Mouse (Mus musculus): ENCODE measurements around the gene Cdkn1c. TPM values are rescaled to one million over a fixed set of nuclear protein-coding genes. Genes with fewer than 3 reads are reported as not detected.

Cdkn1c gene
- total RNA-seq, 1 experiment from 2014 or later, result 1.6 TPM

DNA sequence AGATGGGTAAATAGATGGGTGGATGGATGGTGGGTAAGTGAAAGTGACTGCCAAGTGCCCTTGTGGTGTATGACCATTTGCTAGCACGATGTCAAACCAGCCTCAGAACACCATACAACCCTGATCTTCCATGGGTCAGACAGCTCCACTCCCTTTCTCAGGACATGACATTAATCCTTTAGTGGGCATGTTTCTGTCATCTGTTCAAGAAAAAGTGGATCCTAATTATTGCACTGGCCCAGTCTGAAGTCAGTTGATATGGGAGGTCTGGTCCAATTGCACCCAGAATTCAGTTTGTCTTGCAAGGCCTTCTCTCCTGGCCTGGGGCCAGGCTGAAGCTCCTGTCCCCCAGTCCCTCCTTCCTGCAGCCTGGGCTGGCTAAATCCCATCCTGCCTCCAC is 21.9 kb downstream of the Cdkn1c start:
- no peak for ATAC-seq (replicated peaks; ENCODE audit: low read depth, poor library complexity, severe bottlenecking)

DNA sequence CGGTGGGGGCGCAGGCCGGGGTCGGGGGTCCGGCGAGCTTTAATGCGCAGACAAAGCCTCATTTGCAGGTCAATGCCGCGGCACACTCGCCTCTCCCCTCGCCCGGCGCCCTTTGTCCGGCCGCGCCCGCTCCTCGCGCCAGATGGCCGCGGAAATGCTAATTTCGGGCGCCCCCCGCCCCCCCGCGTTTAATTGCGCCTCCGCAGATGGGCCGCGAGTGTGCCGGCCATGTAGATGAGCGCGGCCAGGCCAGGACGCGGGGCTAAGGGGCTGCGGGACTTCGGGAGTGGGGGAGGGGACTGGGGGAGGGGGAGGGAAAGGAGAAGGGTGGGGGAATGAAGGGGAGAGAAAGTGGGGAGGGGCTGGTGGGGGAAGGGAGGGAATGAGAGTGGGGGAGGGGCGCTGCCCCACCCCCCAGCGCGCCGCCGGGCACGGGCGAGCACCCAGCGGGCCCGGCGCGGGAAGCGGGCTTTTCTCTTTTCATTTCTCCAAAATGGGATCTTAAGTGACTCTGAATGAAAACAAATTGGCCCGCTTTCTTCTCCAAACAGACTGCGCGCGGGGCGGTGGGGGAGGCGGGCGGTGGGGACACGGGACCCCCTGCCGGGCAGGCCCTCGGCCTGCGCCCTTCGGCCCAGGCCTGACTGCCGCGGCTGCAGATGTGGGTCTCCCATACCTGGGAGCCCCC is 22.8 kb downstream of the Cdkn1c start:
- ATAC-seq (replicated peaks; ENCODE audit: low read depth, poor library complexity, severe bottlenecking), result no peak

DNA sequence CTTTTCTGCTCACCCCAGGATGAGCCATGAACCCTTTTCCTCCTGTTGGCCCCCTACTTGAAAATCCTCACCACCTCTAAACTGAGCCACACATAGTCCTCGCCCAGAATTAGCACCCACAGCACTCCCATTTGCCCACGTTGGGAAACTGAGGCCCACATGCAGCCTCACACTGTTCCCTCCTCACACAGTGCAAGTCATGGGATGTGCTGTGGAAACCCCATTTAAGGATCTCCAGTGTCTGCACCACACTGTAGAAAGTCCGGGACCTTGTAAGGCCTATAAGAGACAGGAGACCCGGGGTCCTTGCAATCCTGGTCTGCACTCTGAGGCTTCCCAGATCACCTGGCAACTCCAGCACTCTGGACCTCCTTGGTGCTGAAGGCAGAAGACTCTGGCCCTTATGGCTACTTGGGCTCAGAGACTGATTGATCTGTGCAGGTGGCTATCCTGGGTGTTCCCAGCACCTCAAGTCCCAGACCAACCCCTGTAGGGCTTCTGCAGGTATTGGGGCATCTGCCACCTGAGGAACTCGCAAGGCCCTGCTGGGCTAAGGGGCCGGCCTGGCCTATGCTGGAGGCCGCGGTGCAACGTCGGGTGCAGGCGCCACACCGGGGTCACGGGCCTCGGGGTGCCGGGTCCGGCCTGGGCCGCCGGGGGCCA is 23.5 kb downstream of the Cdkn1c start:
- no peak for ATAC-seq (replicated peaks; ENCODE audit: low read depth, poor library complexity, severe bottlenecking)

GRCm38 (mm10) chr7:143433331-143433730 is 27.5 kb downstream of the Cdkn1c start:
- ATAC-seq (replicated peaks; ENCODE audit: low read depth, poor library complexity, severe bottlenecking), result no peak

DNA sequence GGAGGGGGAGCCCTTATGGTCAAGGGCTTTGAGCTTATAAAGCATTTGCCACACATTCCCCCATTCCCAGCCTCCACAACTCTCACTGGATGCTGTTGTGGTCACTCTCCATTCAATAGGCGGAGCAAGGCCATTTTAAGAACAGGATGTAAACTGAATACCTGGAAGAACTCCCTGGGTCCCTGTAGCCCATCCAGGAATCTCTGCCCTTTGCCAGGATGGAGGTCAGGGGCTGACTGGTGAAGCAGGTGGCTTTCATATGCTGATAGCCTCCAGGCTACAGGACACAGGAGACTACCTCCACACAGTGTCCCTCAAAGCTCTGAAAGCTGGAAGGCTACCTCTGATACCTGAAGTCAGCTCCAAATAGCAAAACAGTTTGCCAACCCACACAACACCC is 28.2 kb downstream of the Cdkn1c start:
- no peak for ATAC-seq (replicated peaks; ENCODE audit: low read depth, poor library complexity, severe bottlenecking)

DNA sequence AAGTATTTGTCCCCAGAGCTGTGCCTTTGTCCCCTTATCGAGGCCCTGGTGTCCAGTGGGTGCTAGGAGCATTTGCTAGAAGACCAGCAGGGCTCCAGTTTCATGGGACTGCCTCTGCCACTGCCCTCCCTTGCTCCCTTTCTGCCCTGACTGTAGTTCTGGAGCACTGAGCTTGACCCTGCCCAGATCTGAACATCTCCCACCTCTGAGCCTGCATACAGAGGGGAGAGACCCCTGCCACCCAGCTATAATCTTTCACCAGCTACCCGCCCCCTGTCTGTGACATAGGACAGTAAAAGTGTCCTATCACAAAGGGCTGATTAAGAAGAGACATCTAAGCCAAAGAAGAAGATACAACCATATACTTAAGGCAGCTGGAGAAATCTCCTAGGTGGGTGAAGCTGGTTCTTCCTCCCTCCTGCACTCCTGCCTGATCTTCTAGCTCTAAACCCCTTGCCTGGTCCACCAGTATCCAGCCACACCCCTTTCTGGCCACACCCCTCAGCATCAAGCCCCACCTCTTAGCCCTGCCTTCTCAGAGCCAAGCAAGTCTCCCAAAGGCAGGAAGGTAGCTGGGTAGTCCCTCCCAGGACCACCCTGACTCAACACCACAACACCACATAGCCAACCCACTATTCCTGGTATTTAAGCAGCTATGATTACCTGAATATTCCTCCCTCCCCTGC is 31.9 kb downstream of the Cdkn1c start:
- no peak for ATAC-seq (replicated peaks; ENCODE audit: low read depth, poor library complexity, severe bottlenecking)

- no peak for ATAC-seq (replicated peaks; ENCODE audit: low read depth, poor library complexity, severe bottlenecking)
Observed at GRCm38 (mm10) chr7:143428142-143428813, 32.6 kb downstream of the Cdkn1c start.

GRCm38 (mm10) chr7:143419585-143420160 is 41.2 kb downstream of the Cdkn1c start:
- ATAC-seq (replicated peaks; ENCODE audit: low read depth, poor library complexity, severe bottlenecking), result no peak

GRCm38 (mm10) chr7:143417875-143418274 is 43.0 kb downstream of the Cdkn1c start:
- ATAC-seq (replicated peaks; ENCODE audit: low read depth, poor library complexity, severe bottlenecking), result no peak

DNA sequence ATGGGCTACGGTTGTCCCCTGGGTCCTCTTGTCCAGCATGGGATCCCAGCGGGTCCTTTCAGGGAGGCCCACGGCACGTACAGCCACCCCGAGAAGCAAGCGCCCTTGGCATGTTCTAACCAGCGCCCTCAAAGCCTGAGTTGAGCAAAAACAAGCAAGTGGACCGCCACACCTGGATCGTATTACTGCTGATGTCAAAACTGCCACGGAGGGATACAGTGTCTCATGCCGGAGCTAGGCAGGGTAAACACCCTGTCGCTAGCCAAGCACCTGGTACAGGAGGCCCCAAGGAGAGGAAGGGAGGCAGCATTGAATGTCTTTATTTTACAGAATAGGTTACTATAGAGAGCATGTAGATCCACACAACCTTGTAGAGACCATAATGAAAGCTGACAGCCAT is 44.4 kb downstream of the Cdkn1c start:
- no peak for ATAC-seq (replicated peaks; ENCODE audit: low read depth, poor library complexity, severe bottlenecking)

DNA sequence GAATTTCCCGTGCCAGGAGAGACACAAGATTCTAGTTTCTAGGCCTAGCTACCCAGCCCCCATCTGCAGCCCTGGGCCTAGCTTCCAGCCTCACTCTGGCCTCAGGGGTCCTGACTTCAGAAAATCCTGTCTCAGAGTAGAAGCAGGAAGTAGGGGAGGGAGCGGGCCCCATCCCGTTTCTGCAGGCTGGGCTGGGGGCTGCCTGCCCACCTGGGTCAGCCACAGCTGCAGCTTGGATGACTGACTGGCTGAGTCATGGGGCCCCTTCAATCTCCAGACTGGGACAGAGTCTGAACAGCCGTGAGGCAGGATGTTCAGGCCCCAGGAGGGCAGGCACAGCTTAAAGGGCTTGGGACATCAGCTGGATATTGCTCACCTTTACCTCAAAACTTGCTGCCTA is 45.8 kb downstream of the Cdkn1c start:
- no peak for ATAC-seq (replicated peaks; ENCODE audit: low read depth, poor library complexity, severe bottlenecking)

GRCm38 (mm10) chr7:143412606-143413005 is 48.2 kb downstream of the Cdkn1c start:
- no peak for ATAC-seq (replicated peaks; ENCODE audit: low read depth, poor library complexity, severe bottlenecking)

DNA sequence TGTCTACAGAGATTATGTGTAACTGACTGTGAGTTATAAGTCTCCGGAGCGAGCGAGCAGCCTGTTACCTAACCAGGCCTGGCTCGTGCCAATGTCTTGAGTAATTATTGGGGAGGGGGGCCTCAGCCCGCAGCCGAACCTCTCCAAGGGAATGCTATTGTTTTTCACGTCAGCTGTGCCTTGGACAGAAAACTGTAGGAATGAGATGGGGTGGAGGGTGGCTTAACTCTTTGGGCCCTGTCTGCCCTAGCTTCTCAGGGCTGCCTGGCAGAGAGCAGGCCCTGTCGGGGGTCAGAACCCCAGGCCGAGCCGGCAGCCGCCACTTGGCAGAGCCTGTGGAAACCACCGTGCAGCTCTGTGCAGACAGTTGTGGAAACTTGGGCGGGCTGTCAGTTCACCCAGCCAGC is 52.2 kb downstream of the Cdkn1c start:
- no peak for ATAC-seq (replicated peaks; ENCODE audit: low read depth, poor library complexity, severe bottlenecking)

Other genes with a start within 250 kb of the Cdkn1c start
- 2.6 TPM in 1 of 2 replicates, not detected in the other for gene Slc22a18, start 12.7 kb upstream of the Cdkn1c start, total RNA-seq (2017)
- gene Phlda2, start 42.1 kb upstream of the Cdkn1c start, total RNA-seq (2017), result 2.6 and 3.2 TPM in 2 replicates
- 151 and 177 TPM in 2 replicates for gene Nap1l4, start 88.1 kb upstream of the Cdkn1c start, total RNA-seq (2017)
- gene Cars, start 139.0 kb upstream of the Cdkn1c start, total RNA-seq (2017), result 51.1 and 63.9 TPM in 2 replicates
- gene Tnfrsf26, start 167.7 kb upstream of the Cdkn1c start, total RNA-seq (2017), result 8.0 and 10.3 TPM in 2 replicates
- gene Tnfrsf22, start 188.6 kb upstream of the Cdkn1c start, total RNA-seq (2017), result 3.7 and 4.7 TPM in 2 replicates
- 0.63 TPM in 1 of 2 replicates, not detected in the other for gene Tnfrsf23, start 224.8 kb upstream of the Cdkn1c start, total RNA-seq (2017)

Data from common myeloid progenitor, adult 5-6 weeks (primary cell).